In the genomic region with DNA sequence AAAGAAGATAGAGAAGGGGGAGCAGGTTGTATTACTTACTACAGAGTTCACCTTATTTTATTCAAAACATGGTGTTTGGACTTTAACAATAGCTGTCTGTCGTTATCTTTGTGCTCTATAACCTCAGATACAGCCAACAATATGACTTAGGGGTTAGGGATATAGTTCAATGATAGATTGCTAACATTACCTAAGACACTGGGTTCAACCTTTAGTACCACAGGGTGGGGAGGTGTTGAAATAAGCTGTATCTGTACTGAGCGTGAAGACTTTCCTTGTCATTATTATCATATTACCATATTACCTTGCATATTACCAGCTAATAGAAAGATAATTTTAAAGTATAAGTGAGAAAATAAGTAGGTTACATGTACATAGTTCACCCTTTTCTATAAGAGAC, we compare ENCODE assay signal across 28 mouse cellular contexts. TPM values are rescaled to one million over a fixed set of nuclear protein-coding genes. Genes with fewer than 3 reads are reported as not detected.
"Had no signal": no experiment of that assay in that cellular context is flagged by ENCODE, and none has a peak within 500 bp of the region (broad histone marks: within the 10 kb centered on the region; RNA-seq: fewer than 3 reads in every experiment).

No protein-coding gene starts in this region.

- H3K4me3 ChIP-seq: embryonic facial prominence, embryonic 10.5 days; embryonic facial prominence, embryonic 12.5 days; embryonic facial prominence, embryonic 13.5 days; embryonic facial prominence, embryonic 15.5 days; erythroblast, embryonic 14.5 days; forebrain, embryonic 10.5 days; forebrain, embryonic 12.5 days; forebrain, embryonic 13.5 days; forebrain, embryonic 15.5 days; gastrocnemius, adult 2 months had no signal

- H3K9ac ChIP-seq: embryonic facial prominence, embryonic 12.5 days; embryonic facial prominence, embryonic 13.5 days; embryonic facial prominence, embryonic 15.5 days; forebrain, embryonic 12.5 days; forebrain, embryonic 13.5 days; forebrain, embryonic 15.5 days; forebrain, postnatal 0 days had no signal

- H3K4me2 ChIP-seq: embryonic facial prominence, embryonic 12.5 days; embryonic facial prominence, embryonic 13.5 days; embryonic facial prominence, embryonic 15.5 days; forebrain, embryonic 12.5 days; forebrain, embryonic 13.5 days; forebrain, embryonic 15.5 days had no signal

- H3K27ac ChIP-seq: embryonic facial prominence, embryonic 10.5 days; embryonic facial prominence, embryonic 12.5 days; embryonic facial prominence, embryonic 13.5 days; embryonic facial prominence, embryonic 15.5 days; forebrain, embryonic 10.5 days; forebrain, embryonic 12.5 days; forebrain, embryonic 13.5 days; forebrain, embryonic 15.5 days; gastrocnemius, adult 2 months had no signal

- H3K9me3 ChIP-seq: embryonic facial prominence, embryonic 10.5 days; embryonic facial prominence, embryonic 12.5 days; embryonic facial prominence, embryonic 13.5 days; embryonic facial prominence, embryonic 15.5 days; forebrain, embryonic 10.5 days; forebrain, embryonic 12.5 days; forebrain, embryonic 13.5 days; forebrain, embryonic 15.5 days had no signal

- H3K27me3 ChIP-seq: embryonic facial prominence, embryonic 12.5 days; embryonic facial prominence, embryonic 13.5 days; embryonic facial prominence, embryonic 15.5 days; forebrain, embryonic 12.5 days; forebrain, embryonic 13.5 days; forebrain, embryonic 15.5 days had no signal

- DNase-seq: cerebellum, adult 2 months; cerebellum, adult 8-10 months; cerebellum, adult 9-10 months; cerebellum, adult 9-11 months; cerebellum, postnatal 10 days; cerebellum, postnatal 14 days; cerebellum, postnatal 25 days; cerebellum, postnatal 36 days; embryo, embryonic 11 days; forebrain, postnatal 0 days; gastrocnemius, adult 2 months; gastrocnemius, postnatal 10 days; gastrocnemius, postnatal 14 days; gastrocnemius, postnatal 25 days; gastrocnemius, postnatal 36 days; heart, adult 11 months; heart, adult 18-20 months had no signal

- H3K36me3 ChIP-seq: embryonic facial prominence, embryonic 12.5 days; embryonic facial prominence, embryonic 13.5 days; forebrain, embryonic 12.5 days; forebrain, embryonic 15.5 days had no signal

- ATAC-seq: forebrain, embryonic 13.5 days; forebrain, embryonic 14.5 days; forebrain, embryonic 15.5 days; forebrain, embryonic 16.5 days; forebrain, postnatal 0 days had no signal

- H3K4me1 ChIP-seq: embryonic facial prominence, embryonic 10.5 days; embryonic facial prominence, embryonic 12.5 days; embryonic facial prominence, embryonic 13.5 days; embryonic facial prominence, embryonic 15.5 days; forebrain, embryonic 10.5 days; forebrain, embryonic 12.5 days; forebrain, embryonic 13.5 days; forebrain, embryonic 15.5 days had no signal

RNA-seq across cellular contexts. Expression of a gene that starts 13.8 kb away (rescaled TPM):
- polyA plus RNA-seq: erythroblast, embryonic 14.5 days had no signal
